Mouse (Mus musculus) monocyte, adult 2 months (primary cell): ENCODE measurements around the gene Tbc1d5.

ENCODE experiments used
- DNase-seq, 2 experiments: peaks; one replicate each; pipeline ENCODE4 v3.0.0; 2022; ENCODE audit warnings: low spot score in 2 of 2, low read depth in 1 of 2

Tbc1d5 gene

DNA sequence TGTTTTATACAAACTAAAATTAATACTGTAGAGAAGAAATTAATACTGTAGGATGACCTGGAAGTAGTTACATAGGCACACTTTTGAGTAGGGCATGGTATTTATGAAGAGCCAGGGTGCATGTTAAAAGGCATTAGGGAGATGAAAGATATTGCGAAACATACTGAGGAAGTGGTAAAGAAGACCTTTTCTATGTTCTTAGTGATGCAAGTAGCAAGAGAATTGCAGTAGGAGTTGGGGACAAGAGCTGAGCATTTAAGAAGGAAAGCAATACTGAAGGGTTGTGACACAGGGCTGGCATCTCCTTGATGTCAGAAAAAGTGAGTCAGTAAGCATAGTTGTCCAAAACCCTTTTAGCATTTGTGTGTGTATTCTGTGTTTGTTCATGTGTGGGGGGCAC lies 289.7 kb downstream of the Tbc1d5 start:
- DNase-seq = no peak

DNA sequence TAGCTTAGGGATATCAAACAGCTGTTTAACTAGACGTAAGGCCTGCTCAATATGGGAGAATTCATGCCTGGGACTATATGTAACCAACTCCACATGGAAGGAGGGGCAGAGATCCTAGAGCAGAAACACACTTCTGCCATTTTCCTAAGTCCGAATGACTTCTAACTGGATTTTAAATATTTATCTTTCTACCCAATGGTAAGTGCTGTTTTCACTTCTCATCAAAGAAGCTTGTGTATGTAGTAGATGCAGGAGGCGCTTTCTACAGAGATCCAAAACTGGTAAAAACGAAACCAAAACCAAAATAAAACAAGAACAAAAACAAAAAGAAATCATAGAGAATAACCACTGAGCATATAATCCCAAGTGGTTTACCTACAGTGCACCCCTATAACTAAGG lies 299.2 kb downstream of the Tbc1d5 start:
- DNase-seq = no peak

DNA sequence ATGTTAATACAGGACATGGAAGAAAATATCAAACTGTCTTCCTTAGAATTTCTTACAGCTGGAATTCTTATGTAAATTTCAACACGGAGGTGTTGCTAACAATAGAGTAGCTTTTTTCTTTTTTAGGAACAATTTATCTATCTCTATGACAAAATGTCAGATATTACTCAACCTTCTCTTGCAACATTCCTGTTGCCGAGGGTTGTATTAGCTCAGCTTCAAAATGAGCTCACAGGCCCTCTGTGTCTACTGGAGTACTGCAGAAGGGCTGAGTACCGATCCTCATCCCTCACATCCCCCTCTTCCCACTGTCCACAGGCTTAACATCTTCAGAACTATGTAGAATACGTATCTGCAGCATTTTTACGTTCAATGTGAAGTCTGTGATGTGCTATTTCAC lies 302.7 kb downstream of the Tbc1d5 start:
- no peak for DNase-seq

DNA sequence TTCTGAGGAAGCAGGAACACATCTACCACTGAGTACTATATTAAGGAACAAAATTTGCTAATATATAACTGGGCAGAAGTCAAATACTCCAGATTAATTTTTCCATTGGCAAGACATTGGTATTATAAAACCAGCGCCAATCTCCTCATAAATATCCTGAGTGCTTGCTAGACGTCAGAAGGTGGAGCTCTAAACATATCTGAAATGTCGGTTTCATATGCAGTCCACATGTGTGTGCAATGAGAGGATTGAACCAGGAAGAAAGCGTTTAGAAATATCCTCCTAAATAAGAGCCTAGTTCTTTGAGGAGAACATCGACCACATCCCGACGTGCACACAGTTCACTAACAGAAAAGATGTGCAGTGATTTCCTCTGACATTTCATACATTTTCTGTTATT lies 305.1 kb downstream of the Tbc1d5 start:
- DNase-seq = no peak

DNA sequence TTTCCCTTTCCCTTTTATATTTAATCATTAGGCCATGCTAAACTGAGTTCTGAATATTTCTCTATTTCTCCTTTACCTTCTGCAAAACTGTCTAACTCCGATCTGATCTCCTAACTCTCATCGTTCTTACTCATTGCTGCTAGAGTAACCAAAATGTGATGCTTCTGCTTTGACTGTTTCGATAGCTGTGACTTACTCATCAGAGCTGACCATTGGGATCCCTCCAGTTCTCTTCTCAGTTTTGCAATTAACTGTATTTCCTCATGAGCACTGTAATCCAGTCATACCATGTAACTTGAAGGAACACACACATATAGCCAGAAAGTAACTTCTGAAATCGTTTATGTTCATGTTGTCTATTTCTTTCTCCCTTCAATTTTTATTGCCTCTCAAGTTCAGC lies 306.6 kb downstream of the Tbc1d5 start:
- no peak for DNase-seq

DNA sequence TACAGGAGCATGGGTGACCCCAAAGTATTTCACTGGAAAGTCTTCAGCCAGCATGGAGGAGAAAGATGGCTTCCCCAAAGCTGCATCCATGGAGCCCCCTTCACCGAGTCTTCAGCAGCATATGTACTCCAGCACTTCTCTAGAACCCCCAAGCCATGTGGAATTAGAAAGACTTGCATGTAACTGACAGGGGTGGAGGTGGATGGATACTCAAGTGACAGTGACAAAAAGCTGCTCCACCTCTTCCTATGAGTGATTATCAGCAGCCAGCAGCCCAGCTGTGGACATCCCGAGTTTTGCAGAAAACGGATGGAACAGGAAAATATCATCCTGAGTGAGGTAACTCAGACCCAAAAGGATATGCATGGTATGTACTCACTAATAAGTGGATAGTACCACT lies 311.9 kb downstream of the Tbc1d5 start:
- DNase-seq = no peak

DNA sequence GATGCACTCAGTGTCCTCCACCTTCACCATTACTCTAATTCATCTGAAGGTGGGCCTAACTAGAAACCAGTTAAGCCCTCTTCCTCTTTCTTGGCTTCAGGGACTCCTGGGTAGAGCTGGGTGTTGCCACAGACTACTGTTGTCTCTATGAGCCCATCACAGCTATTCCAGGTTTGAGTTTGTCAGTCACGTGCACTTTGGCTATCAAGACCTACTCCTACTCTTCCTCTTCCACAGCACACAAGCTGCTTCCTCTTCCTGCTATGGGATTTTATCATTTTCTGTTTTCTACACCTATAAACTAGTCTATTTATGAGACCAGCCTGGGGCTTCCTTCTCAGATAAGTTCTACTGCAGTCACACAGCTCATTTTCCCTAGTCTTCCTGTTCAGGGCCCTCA lies 314.4 kb downstream of the Tbc1d5 start:
- DNase-seq = no peak

DNA sequence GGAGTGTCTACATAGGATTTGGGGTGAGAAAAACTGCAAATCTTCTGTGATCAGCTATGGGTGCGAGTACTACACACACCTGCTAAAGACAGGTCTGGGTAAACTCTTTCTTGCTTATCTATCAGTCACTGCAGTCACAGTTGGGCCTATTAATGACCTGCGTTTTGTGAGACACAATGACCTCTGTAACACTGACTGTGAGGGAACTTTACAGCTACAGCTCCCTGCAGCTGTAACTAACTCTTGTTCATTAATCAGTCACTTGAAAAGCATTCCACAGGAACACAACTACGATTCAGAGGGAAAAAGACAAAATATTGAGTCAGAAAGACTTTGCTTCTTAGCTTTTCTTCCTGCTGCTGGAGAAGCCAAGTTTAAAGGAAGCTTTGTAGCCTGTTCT lies 325.9 kb downstream of the Tbc1d5 start:
- no peak for DNase-seq

DNA sequence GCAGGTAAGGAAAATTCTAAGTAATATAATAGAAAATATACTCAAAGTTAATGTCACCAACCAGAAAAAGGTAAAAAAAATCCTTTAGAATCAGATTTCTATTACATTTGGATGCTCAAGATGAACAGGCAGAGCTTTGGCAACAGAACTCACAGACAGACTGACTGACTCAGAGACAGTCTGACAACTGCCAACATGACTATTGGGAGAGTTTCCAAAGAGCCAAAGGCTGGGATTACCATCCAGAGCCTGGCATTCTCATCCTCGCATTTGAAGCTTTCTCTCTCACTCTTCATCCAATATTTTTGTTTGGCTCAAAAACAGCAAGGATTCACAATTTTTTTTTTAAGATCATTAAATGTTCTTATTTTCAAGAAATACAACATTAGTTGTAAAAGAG lies 327.8 kb downstream of the Tbc1d5 start:
- DNase-seq = no peak

DNA sequence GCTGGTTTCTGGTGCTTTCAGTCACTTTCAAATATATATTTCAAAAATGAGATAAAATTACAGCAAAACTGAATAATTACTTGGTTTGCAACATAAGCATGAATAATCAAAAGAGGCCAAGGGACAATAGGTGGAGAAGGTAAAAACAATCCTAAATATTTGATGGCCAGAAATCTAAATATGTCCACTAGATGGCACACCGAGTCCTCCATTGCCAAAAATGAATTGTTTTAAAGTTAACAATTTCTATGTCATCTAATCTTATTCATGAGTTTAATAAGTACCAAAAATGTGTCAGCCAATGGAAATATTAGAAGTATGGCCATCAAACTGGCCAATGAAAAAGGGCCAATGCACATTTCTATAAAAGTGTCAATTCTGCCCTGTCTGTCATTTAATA lies 365.1 kb downstream of the Tbc1d5 start:
- no peak for DNase-seq

DNA sequence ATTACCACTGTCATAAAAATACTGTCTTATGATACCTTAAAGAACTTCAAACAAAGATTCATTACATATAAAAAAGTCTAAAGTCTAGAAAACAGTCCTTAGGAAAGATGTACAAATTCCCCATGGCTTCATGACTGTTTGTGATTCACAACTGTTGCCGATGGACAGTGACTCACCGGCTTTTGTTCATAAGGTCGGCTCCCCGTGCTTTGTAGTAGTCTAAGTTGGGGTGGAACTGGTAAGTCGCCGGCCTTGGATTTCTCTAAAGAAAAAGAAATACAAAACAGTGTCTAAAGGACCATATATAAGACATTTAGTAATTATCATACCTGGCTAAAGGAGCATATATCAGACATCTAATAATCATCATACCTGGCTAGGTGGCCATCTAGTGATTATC lies 365.6 kb downstream of the Tbc1d5 start:
- no peak for DNase-seq

DNA sequence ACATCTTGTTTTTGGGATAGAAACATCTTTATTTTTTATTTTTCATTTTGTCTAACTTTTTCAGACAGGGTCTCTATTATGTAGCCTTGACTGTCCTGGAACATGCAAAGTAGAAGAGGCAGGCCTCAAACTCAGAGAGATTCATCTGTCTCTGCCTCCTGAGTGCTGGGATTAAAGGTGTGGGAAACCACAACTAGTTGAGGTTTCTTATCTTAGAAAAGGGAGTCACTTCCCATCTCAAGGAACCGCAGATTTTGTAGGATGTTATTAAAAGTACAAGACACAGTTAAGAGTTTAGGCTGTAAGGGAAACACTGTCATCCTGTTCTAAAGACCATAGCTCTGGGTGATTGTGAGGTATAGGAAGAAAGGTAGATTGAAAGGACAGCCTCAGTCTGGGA lies 373.5 kb downstream of the Tbc1d5 start:
- DNase-seq = no peak

DNA sequence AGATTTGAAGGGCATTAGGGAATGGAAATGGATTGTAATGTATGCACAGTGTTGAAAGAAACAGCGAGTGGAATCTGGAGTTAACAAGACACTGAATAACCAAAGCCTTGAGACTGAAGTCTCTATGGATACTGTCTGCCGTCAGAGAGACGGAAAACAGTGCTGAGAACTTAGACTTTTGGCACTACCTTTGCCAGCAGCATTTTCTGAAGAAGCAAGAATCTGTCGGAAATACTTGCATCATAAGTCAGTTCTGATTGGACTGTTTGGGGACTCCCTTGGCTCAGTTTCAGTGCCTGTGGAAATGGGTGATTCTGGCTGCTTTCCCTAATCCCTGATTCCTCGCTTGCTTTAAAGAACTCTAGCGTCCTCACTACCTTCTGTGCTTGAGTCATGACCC lies 375.9 kb downstream of the Tbc1d5 start:
- DNase-seq = no peak

DNA sequence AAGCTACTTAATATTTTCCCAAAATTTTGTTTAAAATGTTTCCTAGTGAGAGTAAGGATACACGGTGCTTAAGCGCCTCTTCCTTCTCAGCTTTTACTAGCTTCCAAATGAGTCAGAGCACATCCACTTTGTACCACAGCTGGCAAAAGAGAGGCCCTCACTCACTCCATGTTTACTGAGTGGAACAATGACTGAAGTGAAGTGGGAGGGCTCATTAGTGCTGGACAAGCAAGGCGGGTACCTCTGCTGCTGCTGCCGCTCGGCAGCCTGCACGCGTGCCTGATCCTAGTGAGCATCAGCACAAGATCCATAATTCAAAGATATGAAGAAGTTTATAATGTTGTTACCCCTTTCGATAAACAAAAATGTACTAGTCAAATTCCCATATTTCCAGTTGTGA lies 376.8 kb downstream of the Tbc1d5 start:
- no peak for DNase-seq

DNA sequence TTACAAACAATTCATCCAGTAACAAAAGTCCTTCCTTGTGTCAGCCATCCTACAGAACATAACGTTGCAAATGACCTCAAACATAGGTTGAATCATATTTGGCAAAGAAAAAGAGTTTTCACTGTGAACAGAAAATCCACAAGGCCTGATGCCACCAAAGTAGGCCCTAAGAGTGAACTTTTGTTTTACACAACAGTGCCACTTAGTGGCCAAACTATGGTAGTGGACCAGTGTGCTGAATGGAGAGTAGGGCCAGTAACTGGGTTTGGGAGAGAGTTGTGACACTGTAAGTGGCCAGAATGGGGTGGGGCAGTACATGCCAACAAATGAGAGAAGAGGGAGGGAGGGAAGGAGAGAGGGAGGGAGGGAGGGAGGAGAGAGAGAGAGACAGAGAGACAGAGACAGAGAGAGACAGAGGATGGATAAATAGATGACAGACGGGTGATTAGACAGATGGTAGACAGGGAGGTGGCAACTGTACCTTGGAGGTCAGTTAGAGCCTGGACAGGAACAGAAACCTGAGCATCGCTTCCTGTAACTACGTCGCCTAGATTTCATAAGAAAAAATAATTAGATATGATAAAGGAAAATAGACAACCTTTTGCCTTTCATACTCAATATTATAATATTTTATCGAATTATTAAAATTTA lies 383.6 kb downstream of the Tbc1d5 start:
- DNase-seq = peak; percentile 10 to 13

DNA sequence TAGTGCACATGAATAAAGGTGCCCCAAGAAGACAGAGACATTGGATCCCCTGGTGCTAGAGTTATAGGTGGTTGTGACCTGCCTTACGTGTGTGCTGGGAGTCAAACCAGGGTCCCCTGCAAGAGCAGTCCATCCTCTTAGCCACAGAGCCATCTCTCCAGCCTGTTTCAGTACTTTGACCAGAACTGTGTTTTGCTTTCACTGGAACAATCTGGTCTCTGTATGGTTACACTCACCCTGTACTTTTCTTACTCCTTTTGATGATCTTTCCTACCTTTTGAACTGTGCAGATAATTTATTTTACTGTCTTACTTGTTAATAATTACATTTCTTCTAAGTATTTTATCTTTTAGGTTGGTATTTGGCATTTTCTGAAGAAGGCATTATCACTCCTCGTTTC lies 387.5 kb downstream of the Tbc1d5 start:
- DNase-seq = no peak

DNA sequence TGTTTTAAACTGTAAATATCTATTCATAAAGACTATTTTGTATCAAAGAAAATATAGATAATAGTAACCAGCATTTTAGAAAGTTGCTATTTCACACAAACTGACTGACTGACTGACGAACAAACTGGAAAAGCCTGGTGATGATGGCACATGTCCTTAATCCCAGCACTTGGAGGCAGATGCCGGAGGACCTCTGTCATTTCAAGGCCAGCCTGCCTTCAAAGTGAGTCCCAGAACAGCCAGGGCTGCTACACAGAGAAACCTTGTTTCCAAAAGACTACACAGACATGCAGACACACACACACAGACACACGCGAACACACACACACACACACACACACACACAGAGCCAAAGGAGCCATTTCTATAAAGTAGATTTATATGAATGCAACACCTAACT lies 390.3 kb downstream of the Tbc1d5 start:
- DNase-seq = no peak

DNA sequence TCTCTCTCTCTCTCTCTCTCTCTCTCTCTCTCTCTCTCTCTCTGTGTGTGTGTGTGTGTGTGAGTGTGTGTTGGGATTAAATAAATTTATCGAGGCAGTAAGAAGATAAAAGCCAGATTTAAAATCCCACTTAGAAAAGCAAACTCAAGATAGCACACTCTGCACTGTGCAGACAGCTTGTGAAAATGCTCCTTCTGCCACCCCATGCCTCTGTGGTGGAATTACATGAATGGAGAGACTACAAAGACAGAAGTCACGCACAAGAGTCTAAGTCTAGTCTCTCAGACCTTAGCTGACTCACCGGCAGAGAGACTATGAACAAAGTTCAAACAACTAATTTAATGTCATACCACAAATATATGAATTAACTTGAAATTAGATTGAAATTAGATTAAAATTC lies 403.9 kb downstream of the Tbc1d5 start:
- no peak for DNase-seq

DNA sequence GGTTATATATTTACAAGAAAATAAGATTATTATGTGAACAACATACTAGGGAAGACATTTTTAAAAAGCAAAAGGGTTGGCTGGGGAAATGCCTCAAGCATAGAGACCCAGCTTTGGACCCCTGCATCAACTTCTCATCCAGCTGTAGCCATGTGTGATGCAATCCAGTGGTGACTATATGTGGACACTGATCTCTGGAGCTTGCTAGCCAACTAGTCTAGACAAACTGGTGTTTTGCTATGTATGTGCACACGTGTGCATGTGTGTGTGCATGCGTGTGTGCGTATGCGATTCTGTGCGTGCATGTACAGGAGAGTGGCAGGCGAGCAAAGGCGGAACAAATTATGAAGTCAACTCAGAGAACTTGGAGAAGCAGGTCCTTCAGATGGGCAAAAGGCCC lies 414.8 kb downstream of the Tbc1d5 start:
- DNase-seq = no peak

DNA sequence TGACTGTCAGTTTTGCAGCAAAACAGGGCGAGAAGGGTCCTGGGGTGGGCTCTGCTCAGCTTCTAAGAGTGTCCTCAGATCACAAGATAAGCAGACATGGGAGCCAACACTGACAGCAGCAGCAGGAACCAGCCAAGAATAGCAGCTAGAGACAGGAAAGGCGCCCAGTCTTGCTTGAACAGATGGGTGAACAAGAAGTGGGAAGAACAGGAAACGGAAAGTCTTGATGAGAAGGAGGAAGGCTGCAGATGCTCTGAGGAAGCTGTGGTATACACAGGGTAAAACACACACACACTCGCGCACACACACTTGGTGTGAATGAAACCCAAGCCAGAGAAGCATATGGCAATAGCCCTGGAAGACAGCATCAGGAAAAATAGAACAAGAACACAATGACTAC lies 415.7 kb downstream of the Tbc1d5 start:
- no peak for DNase-seq

DNA sequence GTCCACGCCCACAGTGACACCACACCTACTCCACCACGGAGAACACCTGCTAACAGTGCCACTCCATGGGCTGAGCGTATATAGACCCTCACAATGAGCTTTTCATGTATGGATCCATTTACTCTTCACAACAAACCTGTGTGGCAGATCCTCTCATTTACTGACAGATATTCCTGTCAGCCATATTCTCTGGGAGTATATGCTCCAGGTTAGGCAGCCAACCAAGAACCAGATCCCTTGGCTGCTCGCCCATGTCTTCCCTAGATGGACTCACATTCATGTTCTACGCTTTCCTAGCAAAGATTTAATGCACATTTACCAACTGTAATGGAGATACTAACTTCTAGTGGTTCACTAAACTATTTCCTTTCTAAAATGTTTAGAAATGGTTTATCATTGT lies 416.9 kb downstream of the Tbc1d5 start:
- DNase-seq = no peak

DNA sequence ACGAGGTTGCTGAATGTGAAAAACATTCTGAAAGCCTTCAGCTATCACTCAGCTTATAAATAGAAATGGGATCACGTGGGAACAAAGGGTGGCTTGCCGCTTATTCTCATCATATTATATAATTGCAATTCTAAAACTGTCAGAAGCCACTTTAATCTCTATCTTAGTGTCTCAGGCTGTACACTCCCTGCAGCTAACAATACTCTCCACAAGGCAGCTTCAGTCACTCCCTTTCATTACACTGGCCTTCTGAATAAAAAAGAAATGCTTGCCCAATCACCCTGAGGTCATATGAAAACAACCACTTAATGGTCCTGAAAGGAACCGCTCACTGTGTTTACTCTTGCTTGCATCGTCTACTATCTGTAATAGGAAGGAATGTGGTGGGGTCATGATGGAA lies 418.1 kb downstream of the Tbc1d5 start:
- no peak for DNase-seq

DNA sequence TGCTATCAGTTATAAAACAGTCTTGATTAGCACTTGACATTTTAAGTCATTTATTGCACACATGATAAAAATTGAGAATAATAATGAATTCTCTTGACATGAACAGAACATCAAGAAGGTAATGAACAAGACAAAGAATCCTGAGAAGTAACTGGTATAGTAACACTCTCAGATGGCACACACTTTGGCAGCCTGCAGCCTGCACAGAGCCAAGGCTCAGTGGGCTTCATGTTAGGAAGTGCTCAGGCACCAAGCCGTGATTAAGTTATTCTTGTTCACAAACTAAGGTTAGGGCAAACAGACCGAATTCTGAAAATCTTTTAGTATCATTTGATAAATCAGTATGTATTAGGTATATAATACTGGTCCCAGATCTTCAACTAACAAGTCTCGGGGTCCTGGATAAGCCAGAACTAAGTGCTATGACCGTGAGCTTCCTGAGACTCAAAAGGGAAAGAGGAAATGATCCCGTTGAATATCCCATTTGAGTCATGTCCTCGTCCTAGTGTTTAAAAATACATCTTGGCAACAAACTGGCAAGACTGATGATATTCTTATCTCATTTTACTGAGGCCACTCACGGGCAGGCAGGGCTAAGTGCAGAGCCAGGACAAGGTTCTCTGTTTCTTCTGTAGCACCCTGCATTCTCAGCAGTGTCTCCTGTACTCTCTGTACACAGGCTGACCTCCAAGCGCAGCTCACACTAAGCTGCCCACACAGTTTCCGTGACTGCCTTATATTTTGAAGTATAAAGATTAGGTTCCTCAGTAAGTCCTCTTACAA lies 425.6 kb downstream of the Tbc1d5 start:
- DNase-seq = no peak
